Mouse (Mus musculus): Measurements from ENCODE around the gene Olfr922. TPM values are rescaled to one million over a fixed set of nuclear protein-coding genes. Genes with fewer than 3 reads are reported as not detected.

Gene Olfr922
- polyA plus RNA-seq (2012; rRNA removed; ENCODE audit: low replicate concordance) = not detected in 2 replicates

DNA sequence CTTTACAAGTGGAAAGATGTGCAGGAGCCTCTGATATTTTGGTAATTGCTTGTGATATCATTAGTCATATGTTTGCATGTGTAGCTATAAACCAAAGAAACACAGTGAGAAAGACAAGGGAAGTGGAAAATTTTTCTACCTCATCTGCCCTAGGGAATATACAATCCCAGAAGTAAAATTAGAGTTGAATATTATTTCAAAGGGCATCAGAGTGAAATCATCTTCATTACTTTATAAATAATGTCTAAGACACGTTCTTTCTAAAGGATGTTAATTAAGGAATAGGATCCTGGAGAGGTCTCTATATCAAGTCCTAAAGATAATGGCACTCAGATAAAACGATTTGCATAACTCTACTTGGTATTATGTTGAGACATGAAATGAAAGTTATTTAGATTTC lies at the start of gene Olfr922:
TSS of gene Olfr922 (plus strand) at position 301 of the 400 bp plus-strand sequence.

DNA sequence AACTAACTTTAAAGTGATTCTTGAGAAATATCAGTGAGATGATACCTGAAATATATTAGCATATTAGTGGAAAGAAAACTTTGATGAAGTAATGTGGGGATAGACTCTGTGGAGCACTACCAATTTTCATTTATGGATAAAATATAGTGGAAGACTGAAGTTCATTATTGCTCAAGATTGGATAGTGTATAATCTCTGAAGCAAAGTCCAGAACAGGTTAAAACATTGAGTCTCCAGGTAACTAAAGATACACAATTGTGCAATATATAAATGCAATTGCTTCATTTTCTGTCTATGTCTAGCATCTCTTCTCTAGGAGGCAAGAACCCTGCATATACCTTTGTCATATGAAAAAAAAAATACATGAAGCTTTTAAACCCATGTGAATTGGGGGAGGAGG lies 41.6 kb upstream of the Olfr922 start, which contains the start of gene Olfr921:
TSS of gene Olfr921 (plus strand) at position 301 of the 400 bp plus-strand sequence.

DNA sequence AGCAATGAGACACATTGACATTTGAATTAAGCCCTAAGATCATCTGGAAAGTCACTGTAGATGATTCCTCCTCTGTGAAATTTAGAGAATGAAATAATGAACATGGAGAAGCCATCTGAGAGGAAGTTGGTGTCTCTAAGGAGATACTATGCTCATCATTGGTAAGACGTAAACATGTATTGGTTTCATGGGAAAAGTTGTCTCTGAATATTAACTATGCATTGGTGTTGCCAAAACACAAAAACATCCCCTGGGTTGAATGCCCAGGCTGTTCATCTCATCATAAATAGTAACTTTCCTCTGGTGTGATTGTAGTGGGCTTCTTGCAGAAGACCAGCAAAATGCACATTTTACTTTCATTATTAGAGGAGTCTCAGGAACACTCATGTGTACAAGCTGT lies 11.8 kb downstream of the Olfr922 start, which contains the start of gene Olfr923:
TSS of gene Olfr923 (plus strand) at position 301 of the 400 bp plus-strand sequence.

DNA sequence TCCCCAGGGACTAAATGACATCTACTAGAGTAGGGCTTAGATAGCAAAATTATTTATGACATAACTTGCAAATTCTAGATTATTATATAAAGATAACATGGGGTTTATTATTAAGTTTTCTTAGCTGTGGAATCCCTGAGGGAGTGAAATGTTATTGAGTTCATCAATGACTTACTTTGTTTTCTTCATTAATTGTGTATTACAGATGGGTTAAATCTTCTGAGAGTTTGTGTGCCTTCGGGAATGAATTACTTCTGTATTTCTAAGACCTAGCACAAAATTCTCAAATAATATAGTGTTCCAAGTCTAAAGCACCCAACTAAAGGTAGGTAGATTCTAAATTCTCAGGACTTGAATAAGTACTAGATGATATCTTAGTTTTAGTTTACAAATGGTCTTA lies 29.7 kb downstream of the Olfr922 start, which contains the start of gene Olfr924:
TSS of gene Olfr924 (plus strand) at position 301 of the 400 bp plus-strand sequence.

DNA sequence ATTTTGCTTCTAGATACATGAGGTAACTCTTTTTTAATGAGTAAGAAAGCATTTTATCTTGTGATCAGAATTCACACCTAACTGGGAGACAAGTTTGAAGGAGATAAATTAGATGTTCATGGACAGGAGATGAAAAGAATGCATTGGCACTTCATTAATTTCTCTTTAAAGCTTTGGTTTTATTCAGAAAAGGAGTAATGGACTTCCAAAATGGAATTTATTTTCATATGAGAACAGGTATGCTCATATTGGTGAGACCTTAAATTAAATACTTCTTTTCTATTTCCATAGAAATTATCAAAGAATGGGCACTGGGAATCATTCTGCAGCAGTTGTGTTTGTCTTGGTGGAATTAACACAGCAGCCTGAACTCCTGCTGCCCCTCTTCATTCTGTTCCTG lies 40.3 kb downstream of the Olfr922 start, which contains the start of gene Olfr26:
TSS of gene Olfr26 (plus strand) at position 301 of the 400 bp plus-strand sequence.

Other genes starting within 250 kb of the Olfr922 start
- gene Olfr912, start 234.4 kb upstream of the Olfr922 start, polyA plus RNA-seq (2012; rRNA removed; ENCODE audit: low replicate concordance) = not detected in 2 replicates
- not detected in 2 replicates for gene Olfr913, start 221.9 kb upstream of the Olfr922 start, polyA plus RNA-seq (2012; rRNA removed; ENCODE audit: low replicate concordance)
- not detected in 2 replicates for gene Olfr914, start 209.5 kb upstream of the Olfr922 start, polyA plus RNA-seq (2012; rRNA removed; ENCODE audit: low replicate concordance)
- gene Olfr916, start 154.7 kb upstream of the Olfr922 start, polyA plus RNA-seq (2012; rRNA removed; ENCODE audit: low replicate concordance) = not detected in 2 replicates
- gene Olfr917, start 148.8 kb upstream of the Olfr922 start, polyA plus RNA-seq (2012; rRNA removed; ENCODE audit: low replicate concordance) = not detected in 2 replicates
- gene Olfr918, start 140.0 kb upstream of the Olfr922 start, polyA plus RNA-seq (2012; rRNA removed; ENCODE audit: low replicate concordance) = not detected in 2 replicates
- not detected in 2 replicates for gene Olfr919, start 110.9 kb upstream of the Olfr922 start, polyA plus RNA-seq (2012; rRNA removed; ENCODE audit: low replicate concordance)
- 29.9 and 35.9 TPM in 2 replicates for gene Vwa5a, start 96.3 kb upstream of the Olfr922 start, polyA plus RNA-seq (2012; rRNA removed; ENCODE audit: low replicate concordance)
- gene Olfr920, start 62.3 kb upstream of the Olfr922 start, polyA plus RNA-seq (2012; rRNA removed; ENCODE audit: low replicate concordance) = 0.21 and 0.32 TPM in 2 replicates
- gene Olfr921, start 41.5 kb upstream of the Olfr922 start, polyA plus RNA-seq (2012; rRNA removed; ENCODE audit: low replicate concordance) = not detected in 2 replicates
- not detected in 2 replicates for gene Olfr923, start 11.9 kb downstream of the Olfr922 start, polyA plus RNA-seq (2012; rRNA removed; ENCODE audit: low replicate concordance)
- not detected in 2 replicates for gene Olfr924, start 29.8 kb downstream of the Olfr922 start, polyA plus RNA-seq (2012; rRNA removed; ENCODE audit: low replicate concordance)
- gene Olfr26, start 40.4 kb downstream of the Olfr922 start, polyA plus RNA-seq (2012; rRNA removed; ENCODE audit: low replicate concordance) = not detected in 2 replicates
- not detected in 2 replicates for gene Olfr926, start 62.5 kb downstream of the Olfr922 start, polyA plus RNA-seq (2012; rRNA removed; ENCODE audit: low replicate concordance)
- gene Olfr930, start 115.2 kb downstream of the Olfr922 start, polyA plus RNA-seq (2012; rRNA removed; ENCODE audit: low replicate concordance) = not detected in 2 replicates
- gene Olfr933, start 157.7 kb downstream of the Olfr922 start, polyA plus RNA-seq (2012; rRNA removed; ENCODE audit: low replicate concordance) = not detected in 2 replicates
- not detected in 2 replicates for gene Olfr934, start 173.7 kb downstream of the Olfr922 start, polyA plus RNA-seq (2012; rRNA removed; ENCODE audit: low replicate concordance)
- not detected in 2 replicates for gene Olfr935, start 185.1 kb downstream of the Olfr922 start, polyA plus RNA-seq (2012; rRNA removed; ENCODE audit: low replicate concordance)
- not detected in 2 replicates for gene Olfr146, start 208.8 kb downstream of the Olfr922 start, polyA plus RNA-seq (2012; rRNA removed; ENCODE audit: low replicate concordance)